Mouse (Mus musculus) ES-E14 (cell line): ENCODE measurements at regions not wholly inside any gene's neighbourhood (a gene's known extent, or its start where the extent isn't known, plus 50 kb on each side); places are given as distances from the start of the nearest gene placed in this dataset.

Experiments used
- DNase-seq: peaks from one replicate; pipeline ENCODE4 v3.0.0-alpha.2; 2013; ENCODE audit warnings: low read depth, low spot score
- H3K27ac ChIP-seq: 2 replicates; pipeline ENCODE4 v1.5.1; 2012; ENCODE audit warnings: low read depth, mild to moderate bottlenecking, low read length, moderate library complexity, mixed read lengths; ENCODE audit not compliant: poor library complexity, insufficient read depth, severe bottlenecking
- H3K36me3 ChIP-seq: 2 replicates; pipeline ENCODE4 v1.6.1; 2012; ENCODE audit warnings: mild to moderate bottlenecking, low read length, moderate library complexity, mixed read lengths; ENCODE audit not compliant: control insufficient read depth, poor library complexity, insufficient read depth, severe bottlenecking
- H3K4me1 ChIP-seq, 2 experiments: fragments of 150-350 bp in 1 of 2; sonication (generic) in 1 of 2; 2 replicates each; pipeline ENCODE4 v1.6.1; 2012; ENCODE audit warnings: low read length in 2 of 2, mild to moderate bottlenecking in 1 of 2, mixed read lengths in 1 of 2; ENCODE audit not compliant: control insufficient read depth in 2 of 2, insufficient read depth in 2 of 2, poor library complexity in 1 of 2
- H3K4me3 ChIP-seq, 2 experiments: fragments of 150-350 bp in 1 of 2; sonication (generic) in 1 of 2; 2 replicates each; pipeline ENCODE4 v1.5.1; 2012; ENCODE audit warnings: low read length in 2 of 2, low read depth in 1 of 2, mild to moderate bottlenecking in 1 of 2, mixed read lengths in 1 of 2; ENCODE audit not compliant: insufficient read depth in 1 of 2, poor library complexity in 1 of 2, severe bottlenecking in 1 of 2
- H3K9ac ChIP-seq: 2 replicates; pipeline ENCODE4 v1.6.1; 2012; ENCODE audit warnings: low read depth, mild to moderate bottlenecking, low read length, mixed read lengths; ENCODE audit not compliant: poor library complexity, insufficient read depth, severe bottlenecking
- H3K9me3 ChIP-seq: fragments of 150-350 bp; sonication (generic); 2 replicates; pipeline ENCODE4 v1.6.1; 2012; ENCODE audit warnings: low read depth, mild to moderate bottlenecking, low read length; ENCODE audit not compliant: control insufficient read depth, insufficient read depth
- CHD2 ChIP-seq: IDR thresholded peaks from 2 replicates; pipeline ENCODE4 v1.6.1; 2014; ENCODE audit warnings: mild to moderate bottlenecking, low read depth, low read length, inconsistent platforms
- HCFC1 ChIP-seq: IDR thresholded peaks from 2 replicates; pipeline ENCODE4 v1.6.1; 2012; ENCODE audit warnings: low read length, inconsistent platforms, borderline replicate concordance; ENCODE audit not compliant: insufficient read depth
- MAFK ChIP-seq: IDR thresholded peaks from 2 replicates; pipeline ENCODE4 v1.6.1; 2014; ENCODE audit warnings: mild to moderate bottlenecking, low read depth, low read length, inconsistent platforms; ENCODE audit not compliant: insufficient read depth
- ZC3H11A ChIP-seq: IDR thresholded peaks from 2 replicates; pipeline ENCODE4 v1.6.1; 2012; ENCODE audit warnings: low read depth, mild to moderate bottlenecking, inconsistent platforms, low read length, borderline replicate concordance
- ZNF384 ChIP-seq: IDR thresholded peaks from 2 replicates; pipeline ENCODE4 v1.6.1; 2012; ENCODE audit warnings: low read depth, low read length, inconsistent platforms
- in situ Hi-C, 2 experiments: fragments of 600-800 bp; cut with MboI; formaldehyde crosslinking; loops; one replicate each; pipeline ENCODE4 v1.15.1; 2025; ENCODE audit warnings: low sequenced_read_pairs in 2 of 2, inconsistent platforms in 1 of 2; ENCODE audit not compliant: unreplicated experiment in 2 of 2

DNA sequence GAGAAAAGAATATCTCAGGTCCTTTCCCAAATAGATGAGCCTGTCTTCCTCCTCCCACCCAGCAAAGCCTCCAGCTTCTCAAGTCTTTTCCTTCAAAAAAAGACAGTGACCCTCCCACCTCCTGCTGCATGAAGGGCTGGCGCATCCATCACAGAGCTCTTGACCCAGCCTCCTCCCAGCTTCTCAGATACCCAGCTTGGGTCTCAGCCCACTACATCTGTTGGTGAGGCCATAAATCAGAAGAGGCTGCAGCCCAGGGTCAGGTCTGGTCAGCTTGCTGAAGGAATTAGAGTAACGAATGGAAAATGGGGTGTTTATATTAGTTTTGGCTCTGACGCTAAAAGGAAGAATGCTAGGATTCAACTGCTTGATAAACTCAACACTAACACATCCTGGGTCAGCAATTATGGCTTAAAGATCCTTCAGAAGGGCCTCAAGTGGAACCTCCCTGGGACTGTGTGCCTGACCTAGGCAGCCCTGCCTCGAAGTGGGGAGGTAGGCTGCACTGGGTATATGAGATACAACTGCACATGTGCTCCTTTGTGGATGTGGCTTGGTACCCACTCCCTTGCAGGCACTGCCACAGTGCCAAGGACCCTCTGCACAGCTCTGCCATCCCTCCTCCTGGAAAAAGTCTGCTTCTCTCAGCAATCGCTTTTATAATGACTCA is 61.6 kb upstream of the Rbm19 start:
- DNase-seq: no peak
- no peak for TF ChIP-seq ZNF384
- no peak for TF ChIP-seq HCFC1
- TF ChIP-seq CHD2: no peak
- no peak for TF ChIP-seq MAFK
- no peak for TF ChIP-seq ZC3H11A
- Histone ChIP-seq H3K4me1 (no peaks in the 10 kb centered on the region), H3K4me3 (no peak overlapping the region), H3K27ac (no peak overlapping the region), H3K9me3 (no peaks in the 10 kb centered on the region), H3K9ac (no peak overlapping the region), H3K36me3 (no peaks in the 10 kb centered on the region)
- in situ Hi-C loops: no loop called here
